Mouse (Mus musculus) lung, embryonic 14.5 days (tissue): ENCODE results near the gene Acad8. TPM values are rescaled to one million over a fixed set of nuclear protein-coding genes. Genes with fewer than 3 reads are reported as not detected.

Source experiments
- ATAC-seq: fragments of 200-750 bp; cut with Nextera tagmentation; 2 replicates; pipeline ENCODE4 v1.8.0; 2017; ENCODE audit warnings: mild to moderate bottlenecking, moderate TSS enrichment, moderate library complexity; ENCODE audit not compliant: insufficient read depth
- DNase-seq: peaks from one replicate; pipeline ENCODE4 v3.0.0-alpha.2; 2015
- H3K27ac ChIP-seq: fragments of 300-500 bp; sonication (generic); 2 replicates; pipeline ENCODE4 v1.5.1; 2014; ENCODE audit warnings: low read depth, mild to moderate bottlenecking, moderate library complexity
- H3K27me3 ChIP-seq: fragments of 300-500 bp; sonication (generic); 2 replicates; pipeline ENCODE4 v1.6.1; 2014; ENCODE audit warnings: low read length, control low read depth; ENCODE audit not compliant: insufficient read depth
- H3K36me3 ChIP-seq: fragments of 300-500 bp; sonication (generic); 2 replicates; pipeline ENCODE4 v1.6.1; 2014; ENCODE audit warnings: control low read depth; ENCODE audit not compliant: insufficient read depth
- H3K4me1 ChIP-seq: fragments of 300-500 bp; sonication (generic); 2 replicates; pipeline ENCODE4 v1.6.1; 2014; ENCODE audit warnings: antibody characterized with exemption, control low read depth; ENCODE audit not compliant: insufficient read depth
- H3K4me2 ChIP-seq: fragments of 300-500 bp; sonication (generic); 2 replicates; pipeline ENCODE4 v1.6.1; 2014; ENCODE audit warnings: mild to moderate bottlenecking
- H3K4me3 ChIP-seq: fragments of 300-500 bp; sonication (generic); 2 replicates; pipeline ENCODE4 v1.5.1; 2014; ENCODE audit warnings: low read depth, low read length
- H3K9ac ChIP-seq: fragments of 300-500 bp; sonication (generic); 2 replicates; pipeline ENCODE4 v1.6.1; 2014
- H3K9me3 ChIP-seq: fragments of 300-500 bp; sonication (generic); 2 replicates; pipeline ENCODE4 v1.6.1; 2016; ENCODE audit warnings: low read depth, low read length, control low read depth
- CTCF ChIP-seq: IDR thresholded peaks from 2 replicates; pipeline ENCODE4 v1.5.1; 2016; ENCODE audit warnings: antibody characterized with exemption, low read depth
- whole genome bisulfite sequencing: fragments of 180-500 bp; shearing (Covaris S2); extraction: QIAGEN DNeasy Blood & Tissue Kit; methylation state at CpG from one replicate; pipeline ENCODE4 v1.1.7; 2014; 5-methylcytosine and 5-hydroxymethylcytosine counted together
- polyA plus RNA-seq: library from polyadenylated mRNA; unstranded; fragments of >200 nt; fragmentation: Nextera tagmentation; extraction: Ambion mirVana; gene quantifications from 2 replicates; pipeline ENCODE4 v1.2.1, GENCODE M21; 2014

The Acad8 gene
- polyA plus RNA-seq, 1 experiment from 2014 or later: 47.7 TPM

DNA sequence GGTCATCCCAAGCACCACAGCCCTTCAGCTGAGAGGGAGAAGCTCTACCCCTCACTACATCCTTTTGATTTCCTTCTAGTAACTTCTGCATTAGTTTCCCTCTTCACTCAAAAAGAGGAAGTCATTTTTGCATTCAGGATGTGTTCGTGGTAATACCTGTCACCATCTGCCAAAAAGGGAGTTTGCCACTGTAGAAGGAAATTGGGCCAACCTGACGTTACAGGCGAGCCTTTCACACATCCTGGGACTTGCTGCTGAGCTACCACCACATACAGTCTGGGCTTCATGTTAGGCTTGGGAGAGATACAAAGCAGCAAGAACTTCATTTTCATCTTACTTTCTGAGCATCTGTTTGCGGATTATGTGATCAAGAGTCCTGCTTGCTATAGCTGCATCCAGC, 24.3 kb upstream of the Acad8 start:
- ATAC-seq: no peak
- peaks cover 31% of the 10 kb centered on the region for H3K36me3 ChIP-seq

DNA sequence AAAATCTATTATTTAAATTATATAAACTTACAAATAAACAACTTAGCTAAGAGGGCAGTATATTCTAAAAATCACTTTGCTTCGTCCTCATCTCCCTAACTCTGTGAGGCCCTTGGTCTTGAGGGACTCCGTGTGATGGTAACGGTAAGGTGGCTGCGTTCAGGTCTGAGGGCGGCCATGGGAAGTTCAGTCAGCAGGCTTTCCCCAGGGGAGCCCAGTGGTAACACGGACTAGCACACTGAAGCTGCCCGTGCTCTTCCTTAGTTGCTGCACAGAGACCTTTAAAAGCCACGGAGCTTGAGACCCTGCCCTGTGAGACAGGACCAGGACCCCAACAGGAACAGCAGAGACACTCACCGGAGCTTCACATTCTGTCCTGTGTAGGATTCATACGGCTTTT, 19.6 kb upstream of the Acad8 start:
- WGBS: 94% methylated on average over 10 of the region's 10 CpGs
- no peaks in the 10 kb centered on the region for H3K4me1 ChIP-seq
- no peak overlapping the region for H3K4me3 ChIP-seq
- no peak for TF ChIP-seq CTCF
- peaks cover 57% of the 10 kb centered on the region for H3K36me3 ChIP-seq
- DNase-seq (no peak), ATAC-seq (no peak)
- no peak overlapping the region for H3K4me2 ChIP-seq
- H3K27ac ChIP-seq: no peak overlapping the region
- no peaks in the 10 kb centered on the region for H3K27me3 ChIP-seq
- no peak overlapping the region for H3K9ac ChIP-seq
- H3K9me3 ChIP-seq: no peaks in the 10 kb centered on the region

More for the DNA sequence above, 24.3 kb upstream of the Acad8 start:
- TF ChIP-seq CTCF: no peak
- H3K4me3 ChIP-seq: no peak overlapping the region
- no peak overlapping the region for H3K4me2 ChIP-seq
- H3K9me3 ChIP-seq: no peaks in the 10 kb centered on the region
- no peak for DNase-seq
- peaks cover 9% of the 10 kb centered on the region for H3K4me1 ChIP-seq
- no peak overlapping the region for H3K9ac ChIP-seq
- no peak overlapping the region for H3K27ac ChIP-seq
- WGBS: 77% methylated on average over 4 of the region's 4 CpGs
- H3K27me3 ChIP-seq: no peaks in the 10 kb centered on the region

DNA sequence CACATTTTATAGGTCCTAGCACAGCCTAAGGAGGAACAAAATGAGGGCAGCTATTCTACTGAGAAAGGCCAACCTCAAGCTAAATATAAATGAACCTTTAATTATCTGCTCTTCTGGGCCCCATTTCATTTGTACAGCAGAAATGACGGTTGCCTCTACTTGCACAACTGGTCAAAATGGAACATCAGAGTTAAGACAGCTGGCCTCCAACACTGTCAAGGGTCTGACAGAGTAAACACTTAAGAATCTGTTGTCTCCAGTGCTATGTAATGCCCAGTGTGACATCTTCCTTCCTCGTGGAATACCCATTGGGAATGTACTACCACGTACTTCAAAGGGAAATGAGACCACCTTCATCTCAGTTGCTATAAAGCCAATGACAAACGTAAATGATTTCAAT, 12.2 kb upstream of the Acad8 start:
- H3K36me3 ChIP-seq: peaks cover 95% of the 10 kb centered on the region
- no peak for TF ChIP-seq CTCF
- no peak overlapping the region for H3K9ac ChIP-seq
- no peak for DNase-seq
- no peak overlapping the region for H3K4me2 ChIP-seq
- no peaks in the 10 kb centered on the region for H3K4me1 ChIP-seq
- no peaks in the 10 kb centered on the region for H3K27me3 ChIP-seq
- no peak for ATAC-seq
- no peak overlapping the region for H3K27ac ChIP-seq
- H3K4me3 ChIP-seq: no peak overlapping the region
- WGBS: 78% methylated on average over 4 of the region's 4 CpGs
- no peaks in the 10 kb centered on the region for H3K9me3 ChIP-seq

GRCm38 (mm10) chr9:27009231-27009630, 9.9 kb upstream of the Acad8 start:
- no peak overlapping the region for H3K4me3 ChIP-seq
- TF ChIP-seq CTCF: no peak
- H3K27ac ChIP-seq: no peak overlapping the region
- ATAC-seq (no peak), DNase-seq (no peak)
- no peaks in the 10 kb centered on the region for H3K9me3 ChIP-seq
- H3K4me2 ChIP-seq: no peak overlapping the region
- no peaks in the 10 kb centered on the region for H3K27me3 ChIP-seq
- peaks cover 95% of the 10 kb centered on the region for H3K36me3 ChIP-seq
- WGBS: 77% methylated on average over 5 of the region's 5 CpGs
- H3K9ac ChIP-seq: no peak overlapping the region
- no peaks in the 10 kb centered on the region for H3K4me1 ChIP-seq

DNA sequence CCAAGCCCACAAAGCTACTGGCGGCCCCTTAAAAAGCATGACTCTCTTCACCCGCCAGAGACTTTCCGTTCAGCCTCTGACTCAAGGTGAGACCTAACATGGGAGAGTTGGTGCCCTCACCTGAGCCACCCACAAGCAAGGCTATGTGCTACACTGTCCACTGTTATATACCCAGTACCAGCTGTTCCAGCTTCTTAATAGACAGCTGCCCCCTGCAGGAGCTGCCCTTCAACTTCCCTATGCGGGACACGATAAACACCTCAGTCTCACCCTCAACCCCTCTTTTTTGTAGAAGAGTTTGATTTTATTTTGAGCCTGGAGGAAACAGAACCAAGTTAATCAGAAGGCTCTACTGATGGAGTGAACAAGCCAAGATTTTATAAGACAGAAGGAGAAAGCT, 7.5 kb upstream of the Acad8 start:
- DNase-seq: no peak

GRCm38 (mm10) chr9:27005933-27006332, 6.6 kb upstream of the Acad8 start:
- H3K9ac ChIP-seq: no peak overlapping the region
- WGBS: 80% methylated on average over 1 of the region's 1 CpGs
- H3K4me2 ChIP-seq: no peak overlapping the region
- no peak for TF ChIP-seq CTCF
- DNase-seq (no peak), ATAC-seq (no peak)
- peaks cover 72% of the 10 kb centered on the region for H3K36me3 ChIP-seq
- H3K4me3 ChIP-seq: no peak overlapping the region
- H3K9me3 ChIP-seq: no peaks in the 10 kb centered on the region
- no peaks in the 10 kb centered on the region for H3K27me3 ChIP-seq
- no peak overlapping the region for H3K27ac ChIP-seq
- H3K4me1 ChIP-seq: peaks cover 1% of the 10 kb centered on the region; the same call in 1 of the 2 replicates

More for the DNA sequence above, 7.5 kb upstream of the Acad8 start:
- no peak for ATAC-seq
- no peak overlapping the region for H3K4me2 ChIP-seq
- no peak overlapping the region for H3K4me3 ChIP-seq
- peak; percentile 12; the same call in 1 of the 2 replicates for TF ChIP-seq CTCF
- H3K9me3 ChIP-seq: no peaks in the 10 kb centered on the region
- 87% methylated on average over 5 of the region's 5 CpGs for WGBS
- H3K9ac ChIP-seq: no peak overlapping the region
- H3K27ac ChIP-seq: no peak overlapping the region
- H3K27me3 ChIP-seq: no peaks in the 10 kb centered on the region
- H3K36me3 ChIP-seq: peaks cover 80% of the 10 kb centered on the region
- H3K4me1 ChIP-seq: no peaks in the 10 kb centered on the region

- no peak overlapping the region for H3K9ac ChIP-seq
- no peak overlapping the region for H3K27ac ChIP-seq
- peaks cover 65% of the 10 kb centered on the region for H3K36me3 ChIP-seq
- no peak overlapping the region for H3K4me3 ChIP-seq
- H3K27me3 ChIP-seq: no peaks in the 10 kb centered on the region
- TF ChIP-seq CTCF: no peak
- 91% methylated on average over 3 of the region's 3 CpGs for WGBS
- no peak for DNase-seq
- no peak for ATAC-seq
- H3K9me3 ChIP-seq: no peaks in the 10 kb centered on the region
- peaks cover 7% of the 10 kb centered on the region; the same call in 1 of the 2 replicates for H3K4me1 ChIP-seq
- H3K4me2 ChIP-seq: no peak overlapping the region
Measured at GRCm38 (mm10) chr9:27005231-27005630, 5.9 kb upstream of the Acad8 start.
